Mouse (Mus musculus): Measurements from ENCODE around the gene Gm21454.
"Not testable (repeated sequence)": the region's sequence is repeated elsewhere in the genome, so short reads cannot be mapped to it uniquely, and the experiment has no call there.

The Gm21454 gene

GRCm38 (mm10) chrY:13252091-13252490 is at the start of gene Gm21454, which contains the start of gene Gm21440:
Gene Gm21454 (plus strand): TSS chrY:13252442.
Gene Gm21440 (plus strand): TSS chrY:13252391.
- not testable (repeated sequence) for DNase-seq

- not testable (repeated sequence) for DNase-seq
Measured at GRCm38 (mm10) chrY:13223828-13224227, 28.4 kb upstream of the Gm21454 start, which contains the start of gene Gm21828. Gene Gm21828 (minus strand): TSS chrY:13223928.

- not testable (repeated sequence) for DNase-seq
Measured at GRCm38 (mm10) chrY:13348963-13349362, 96.7 kb downstream of the Gm21454 start, which contains the start of gene Gm21725. Gene Gm21725 (minus strand): TSS chrY:13349063.
